Mouse (Mus musculus): ENCODE data around the gene Ercc4. TPM values are rescaled to one million over a fixed set of nuclear protein-coding genes. Genes with fewer than 3 reads are reported as not detected.

Ercc4 gene
- polyA plus RNA-seq, 1 experiment = 14.0 TPM

DNA sequence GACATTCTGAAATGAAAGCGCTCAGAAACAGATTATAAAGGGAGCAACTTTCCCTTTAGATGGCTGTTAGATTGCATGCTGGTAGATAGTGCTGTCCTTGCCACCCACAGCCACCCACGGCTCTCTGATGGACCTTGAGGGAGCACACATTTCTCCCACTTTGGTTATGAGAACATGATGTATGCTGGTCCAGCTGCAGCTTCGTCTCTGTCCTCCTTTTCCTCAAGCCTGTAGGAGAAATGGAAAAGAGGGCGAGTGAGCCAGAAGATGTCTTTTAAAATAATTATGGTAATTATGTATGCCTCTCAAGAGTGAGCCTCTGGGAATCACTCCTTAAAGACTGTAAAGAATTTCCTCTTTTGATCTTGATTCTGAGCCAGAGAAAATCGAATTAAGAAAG is 87.1 kb downstream of the Ercc4 start:
- DNase-seq (ENCODE audit: low spot score) = no peak

DNA sequence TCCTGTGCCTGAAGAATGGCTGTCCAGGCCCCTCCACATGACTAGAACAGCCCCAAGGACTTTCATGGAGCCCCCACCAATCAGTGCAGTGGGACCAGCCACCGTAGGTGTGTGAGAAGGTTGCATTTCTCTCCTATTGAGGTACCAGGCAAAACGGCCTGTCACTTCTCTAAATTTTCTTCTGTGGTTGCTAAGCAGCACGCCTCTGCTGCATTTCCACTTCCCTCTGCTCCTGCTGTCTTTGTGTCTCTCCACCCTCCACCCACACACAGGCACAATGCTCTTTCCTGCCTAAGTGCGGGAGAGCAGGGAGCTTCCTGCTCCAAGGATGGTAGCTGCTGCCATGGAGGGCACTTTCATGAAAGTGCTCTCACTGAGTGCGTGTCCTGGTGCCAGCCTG is 87.8 kb downstream of the Ercc4 start:
- no peak for DNase-seq (ENCODE audit: low spot score)

DNA sequence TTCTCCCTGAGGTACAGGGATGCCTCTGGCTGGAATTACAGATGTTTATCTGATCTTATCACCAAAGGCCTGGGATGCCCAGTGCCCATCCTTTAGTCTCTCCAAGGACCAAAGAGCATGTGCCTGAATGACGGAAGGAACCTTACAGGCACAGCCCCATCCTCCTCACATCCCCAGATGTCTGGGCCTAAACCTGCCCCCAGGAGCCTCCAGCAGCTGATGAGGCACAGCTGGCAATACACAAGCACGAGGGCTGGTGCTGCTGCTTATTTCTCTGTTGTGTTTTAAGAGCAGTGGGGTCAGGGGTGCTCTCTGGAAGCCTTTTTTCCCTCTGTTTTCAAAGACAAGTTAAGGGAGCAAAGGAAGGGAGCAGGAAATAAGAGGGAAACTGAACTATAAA is 89.7 kb downstream of the Ercc4 start:
- DNase-seq (ENCODE audit: low spot score) = no peak

Other genes with a start within 250 kb of the Ercc4 start
- 8.1 and 14.2 TPM in 2 replicates for gene Mrtfb, start 146.8 kb downstream of the Ercc4 start, polyA plus RNA-seq (2012; rRNA removed)